Mouse (Mus musculus) left cerebral cortex, postnatal 14 days (tissue): Measurements from ENCODE around the gene Dcbld2. TPM values are rescaled to one million over a fixed set of nuclear protein-coding genes. Genes with fewer than 3 reads are reported as not detected.

ENCODE experiments used
- DNase-seq, 2 experiments: peaks; one replicate each; pipeline ENCODE4 v3.0.0; 2021 to 2022; ENCODE audit warnings: low spot score in 2 of 2, mixed read lengths in 1 of 2
- intact Hi-C: fragments of 180-260 bp; cut with DNase I; formaldehyde crosslinking; loops from one replicate; pipeline ENCODE4 v1.15.1; 2025
- long read RNA-seq, 2 experiments: library from polyadenylated mRNA; stranded (forward); transcript quantifications; one replicate each; pipeline ENCODE4 v2.0.0; 2021
- total RNA-seq, 2 experiments: library from RNA; stranded (reverse); gene quantifications; 2 replicates each; pipeline ENCODE4 v1.2.3; 2021

The Dcbld2 gene
- 10 to 100 TPM; 28.1 to 33.1 TPM for total RNA-seq
- long read RNA-seq, experiment 1, full-length matches to known transcripts = 12 of 30 reads
- long read RNA-seq, experiment 1, partial matches to known transcripts = 0 of 30 reads
- long read RNA-seq, experiment 1, other reads (novel, unspliced or antisense) = 18 of 30 reads
- long read RNA-seq, experiment 2, full-length matches to known transcripts = 6 of 25 reads
- long read RNA-seq, experiment 2, partial matches to known transcripts = 15 of 25 reads
- long read RNA-seq, experiment 2, other reads (novel, unspliced or antisense) = 4 of 25 reads

- intact Hi-C loops = no loop called here
- DNase-seq = peak; percentile 97 to 98
Measured at GRCm38 (mm10) chr16:58408062-58408486, at the start of gene Dcbld2. Gene Dcbld2, plus strand, starts transcription at chr16:58408443.

- DNase-seq = no peak
- intact Hi-C loops = no loop called here
Measured at GRCm38 (mm10) chr16:58377170-58377569, 31.1 kb upstream of the Dcbld2 start.

GRCm38 (mm10) chr16:58377756-58378503 lies 30.3 kb upstream of the Dcbld2 start:
- intact Hi-C loops = no loop called here

GRCm38 (mm10) chr16:58386241-58386757 lies 21.9 kb upstream of the Dcbld2 start:
- intact Hi-C loops = no loop called here
- DNase-seq = no peak

More at GRCm38 (mm10) chr16:58377756-58378503, 30.3 kb upstream of the Dcbld2 start:
- DNase-seq = no peak

- intact Hi-C loops = no loop called here
- no peak for DNase-seq
Measured at GRCm38 (mm10) chr16:58389143-58389755, 19.0 kb upstream of the Dcbld2 start.

- intact Hi-C loops = no loop called here
- no peak for DNase-seq
Measured at GRCm38 (mm10) chr16:58393036-58393435, 15.2 kb upstream of the Dcbld2 start.

- no peak for DNase-seq
- intact Hi-C loops = no loop called here
Measured at GRCm38 (mm10) chr16:58394156-58394555, 14.1 kb upstream of the Dcbld2 start.

- no peak for DNase-seq
- intact Hi-C loops = no loop called here
Measured at GRCm38 (mm10) chr16:58398604-58399003, 9.6 kb upstream of the Dcbld2 start.

GRCm38 (mm10) chr16:58401079-58401478 lies 7.2 kb upstream of the Dcbld2 start:
- intact Hi-C loops = no loop called here

GRCm38 (mm10) chr16:58404665-58405064 lies 3.6 kb upstream of the Dcbld2 start:
- no peak for DNase-seq

More at GRCm38 (mm10) chr16:58401079-58401478, 7.2 kb upstream of the Dcbld2 start:
- no peak for DNase-seq

GRCm38 (mm10) chr16:58405271-58405670 lies 3.0 kb upstream of the Dcbld2 start:
- intact Hi-C loops = no loop called here
- DNase-seq = no peak

More at GRCm38 (mm10) chr16:58404665-58405064, 3.6 kb upstream of the Dcbld2 start:
- intact Hi-C loops = no loop called here

GRCm38 (mm10) chr16:58408487-58409281 lies 441 bp downstream of the Dcbld2 start:
- DNase-seq = peak in 1 of 2 experiments; percentile 20
- intact Hi-C loops = no loop called here

- intact Hi-C loops = no loop called here
- DNase-seq = peak in 1 of 2 experiments; percentile 33
Measured at GRCm38 (mm10) chr16:58409825-58410224, 1.6 kb downstream of the Dcbld2 start.

GRCm38 (mm10) chr16:58414801-58415200 lies 6.6 kb downstream of the Dcbld2 start:
- DNase-seq = no peak
- intact Hi-C loops = no loop called here

- DNase-seq = no peak
- intact Hi-C loops = no loop called here
Measured at GRCm38 (mm10) chr16:58415500-58415899, 7.3 kb downstream of the Dcbld2 start.

- DNase-seq = peak; percentile 57 to 73
- intact Hi-C loops = no loop called here
Measured at GRCm38 (mm10) chr16:58421696-58422354, 13.6 kb downstream of the Dcbld2 start.

GRCm38 (mm10) chr16:58430246-58430645 lies 22.0 kb downstream of the Dcbld2 start:
- intact Hi-C loops = no loop called here
- DNase-seq = peak in 1 of 2 experiments; percentile 58

GRCm38 (mm10) chr16:58432384-58432783 lies 24.1 kb downstream of the Dcbld2 start:
- intact Hi-C loops = no loop called here
- DNase-seq = no peak

GRCm38 (mm10) chr16:58444735-58445134 lies 36.5 kb downstream of the Dcbld2 start:
- DNase-seq = no peak
- intact Hi-C loops = loop anchor here (10.0 kb wide), 1 partner anchor 810 kb away; no protein-coding TSS in a partner anchor
